In genomic region chr7:12903623-12904022, GRCm38 (mm10) we compare ENCODE assay signal across 11 mouse cellular contexts. TPM values are rescaled to one million over a fixed set of nuclear protein-coding genes. Genes with fewer than 3 reads are reported as not detected.
A peak's percentile ranks its signal among the peaks of the same experiment; 100 is the strongest.
DNase-seq lines count a peak whose midpoint lies in the region; ATAC-seq lines count a peak whose summit lies in the region.
"Had no signal": no experiment of that assay in that cellular context is flagged by ENCODE, and none has a peak within 500 bp of the region (broad histone marks: within the 10 kb centered on the region; RNA-seq: fewer than 3 reads in every experiment).

No protein-coding gene starts in this region.

- H3K27me3 ChIP-seq in liver, embryonic 12.5 days (replicated peaks) = no peaks in the 10 kb centered on the region

- ATAC-seq in common myeloid progenitor, adult 5-6 weeks (replicated peaks; ENCODE audit: low read depth, poor library complexity, severe bottlenecking) = peak; percentile 94
- peak; percentile 27 for ATAC-seq in liver, embryonic 12.5 days

- H3K9ac ChIP-seq in liver, embryonic 12.5 days = peak overlapping the region; percentile 42; the same call in 1 of the 2 replicates

- H3K4me1 ChIP-seq in liver, embryonic 12.5 days = peaks cover 26% of the 10 kb centered on the region

- DNase-seq in retina, embryonic 14.5 days (ENCODE audit: low spot score) = peak; percentile 45
- no peak for DNase-seq in retina, postnatal 1 day
- DNase-seq in thymus, postnatal 36 days = peak; percentile 32 to 39
- DNase-seq in urinary bladder, adult 2 months (ENCODE audit: low spot score) = no peak
- no peak for DNase-seq in adrenal gland, adult (ENCODE audit: inconsistent age in 2 of 2, low spot score in 1 of 2)
- DNase-seq: lung, postnatal 10 days; right cerebral cortex, postnatal 4 days had no signal

- peaks cover 70% of the 10 kb centered on the region for H3K36me3 ChIP-seq in liver, embryonic 12.5 days

- 37% methylated on average over 10 of the region's 10 CpGs for WGBS in liver, embryonic 12.5 days (ENCODE audit: insufficient replicate concordance)

- H3K4me3 ChIP-seq in liver, embryonic 12.5 days = peak overlapping the region; percentile 34
- H3K4me3 ChIP-seq: left cerebral cortex, adult 2 months; myocyte had no signal

- peak overlapping the region; percentile 49 for H3K4me2 ChIP-seq in liver, embryonic 12.5 days

- no peaks in the 10 kb centered on the region for H3K9me3 ChIP-seq in liver, embryonic 12.5 days (replicated peaks)

- H3K27ac ChIP-seq in liver, embryonic 12.5 days = 0 out of 2 replicates have a peak overlapping the region, but pooled peaks have one; percentile 24
- H3K27ac ChIP-seq: left cerebral cortex, adult 2 months had no signal

RNA-seq across cellular contexts. Expression of gene Zscan22, which starts 6.0 kb away (rescaled TPM):
- 5.8 and 9.8 TPM in 2 replicates for total RNA-seq in common myeloid progenitor, adult 5-6 weeks (2017)
- 5.9 and 6.6 TPM in 2 replicates for polyA plus RNA-seq in liver, embryonic 12.5 days (2016; fragmentation: Nextera tagmentation; extraction: Ambion mirVana)
- 11.4 and 12.3 TPM in 2 replicates for polyA plus RNA-seq in urinary bladder, adult 2 months (2012; rRNA removed)

RNA-seq across cellular contexts. Expression of gene Rps5, which starts 18.5 kb away (rescaled TPM):
- 1,289 and 2,367 TPM in 2 replicates for total RNA-seq in common myeloid progenitor, adult 5-6 weeks (2017)
- 813 and 821 TPM in 2 replicates for polyA plus RNA-seq in liver, embryonic 12.5 days (2016; fragmentation: Nextera tagmentation; extraction: Ambion mirVana)
- polyA plus RNA-seq in urinary bladder, adult 2 months (2012; rRNA removed) = 2,520 and 2,810 TPM in 2 replicates

RNA-seq across cellular contexts. Expression of gene Zfp128, which starts 22.6 kb away (rescaled TPM):
- total RNA-seq in common myeloid progenitor, adult 5-6 weeks (2017) = 1.4 and 2.8 TPM in 2 replicates
- polyA plus RNA-seq in liver, embryonic 12.5 days (2016; fragmentation: Nextera tagmentation; extraction: Ambion mirVana) = 0.86 and 1.0 TPM in 2 replicates
- 2.5 TPM in 2 replicates for polyA plus RNA-seq in urinary bladder, adult 2 months (2012; rRNA removed)

RNA-seq across cellular contexts. Expression of gene Rnf225, which starts 23.6 kb away (rescaled TPM):
- 0.24 and 0.55 TPM in 2 replicates for total RNA-seq in common myeloid progenitor, adult 5-6 weeks (2017)
- polyA plus RNA-seq in liver, embryonic 12.5 days (2016; fragmentation: Nextera tagmentation; extraction: Ambion mirVana) = 0.24 and 0.43 TPM in 2 replicates
- polyA plus RNA-seq in urinary bladder, adult 2 months (2012; rRNA removed) = 2.1 and 2.3 TPM in 2 replicates

Comparison
In these comparisons a context has a peak if more than half of its experiments do, and no peak if none do; other contexts are left out.
1. DNase-seq: peak in retina, embryonic 14.5 days (single experiment) and thymus, postnatal 36 days (2 of 2); none in retina, postnatal 1 day (single experiment), urinary bladder, adult 2 months (single experiment) and adrenal gland, adult (0 of 2).